16 mouse cellular contexts compared by ENCODE assay signal in the genomic region with DNA sequence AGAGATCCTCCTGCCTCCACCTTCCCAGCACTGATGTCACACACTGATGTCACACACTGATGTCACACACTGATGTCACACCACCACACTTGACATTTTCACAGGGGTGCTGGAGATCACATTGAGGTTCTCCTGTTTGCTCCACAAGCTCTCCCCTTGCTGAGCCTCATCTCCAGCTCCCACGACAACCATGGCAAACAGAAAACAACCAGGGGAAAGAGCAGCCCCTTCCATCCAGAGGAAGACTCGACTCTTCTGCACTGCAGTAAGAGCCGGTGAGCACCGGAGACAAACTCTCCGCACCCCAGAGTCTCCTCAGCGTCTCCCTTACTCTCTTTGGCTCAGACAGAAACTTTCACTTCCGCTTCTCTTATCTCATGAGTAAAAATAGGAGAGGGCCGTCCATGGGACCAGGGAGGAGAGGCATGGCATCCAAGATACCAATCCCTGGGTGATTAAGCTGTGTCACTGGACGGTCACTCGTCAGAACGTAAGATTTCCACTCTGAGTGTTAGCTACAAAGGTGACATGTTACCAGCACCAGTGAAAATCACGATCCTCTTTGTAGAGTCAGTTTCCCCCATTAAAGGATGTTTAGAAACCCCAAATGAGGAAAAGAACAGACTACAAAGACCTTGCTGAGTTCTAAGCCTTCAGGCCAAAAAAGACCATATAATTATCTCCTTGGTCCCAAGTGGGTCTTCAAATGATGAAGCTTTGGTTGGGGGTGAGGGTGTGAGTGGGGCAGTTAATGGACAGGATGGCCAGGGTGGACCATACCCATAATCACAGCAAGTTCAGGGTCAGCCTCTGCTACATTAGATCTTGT.
A peak's percentile ranks its signal among the peaks of the same experiment; 100 is the strongest.
DNase-seq lines count a peak whose midpoint lies in the region; ATAC-seq and TF ChIP-seq lines count a peak whose summit lies in the region.
"Had no signal": no experiment of that assay in that cellular context is flagged by ENCODE, and none has a peak within 500 bp of the region (broad histone marks: within the 10 kb centered on the region; RNA-seq: fewer than 3 reads in every experiment).

No protein-coding gene starts in this region.

- no peaks in the 10 kb centered on the region for H3K27me3 ChIP-seq in heart, embryonic 10.5 days (ENCODE audit: insufficient read depth, poor library complexity, severe bottlenecking)
- H3K27me3 ChIP-seq in G1E (ENCODE audit: insufficient read depth, low read length) = peaks cover 3% of the 10 kb centered on the region; the same call in 1 of the 2 replicates
- H3K27me3 ChIP-seq in midbrain, embryonic 14.5 days (ENCODE audit: control insufficient read depth, insufficient read depth, low read length) = no peaks in the 10 kb centered on the region
- H3K27me3 ChIP-seq: embryonic facial prominence, embryonic 15.5 days; neural tube, embryonic 13.5 days; stomach, embryonic 15.5 days had no signal

- no peaks in the 10 kb centered on the region for H3K36me3 ChIP-seq in heart, embryonic 10.5 days
- no peaks in the 10 kb centered on the region for H3K36me3 ChIP-seq in G1E (replicated peaks)
- no peaks in the 10 kb centered on the region for H3K36me3 ChIP-seq in midbrain, embryonic 14.5 days (ENCODE audit: control insufficient read depth, insufficient read depth, low read length)
- H3K36me3 ChIP-seq: embryonic facial prominence, embryonic 15.5 days; neural tube, embryonic 13.5 days; stomach, embryonic 15.5 days had no signal

- peaks cover 76% of the 10 kb centered on the region for H3K4me1 ChIP-seq in heart, embryonic 10.5 days
- H3K4me1 ChIP-seq in G1E (ENCODE audit: insufficient read depth, low read depth, low read length) = peaks cover 54% of the 10 kb centered on the region
- H3K4me1 ChIP-seq in olfactory bulb, adult 2 months (ENCODE audit: control insufficient read depth, insufficient read depth, low read length) = peaks cover 10% of the 10 kb centered on the region
- no peaks in the 10 kb centered on the region for H3K4me1 ChIP-seq in midbrain, embryonic 14.5 days (ENCODE audit: control insufficient read depth, insufficient read depth, low read length)

- intact Hi-C loops in heart, postnatal 25 days (cut with DNase I) = loop anchor here (5.0 kb wide), 1 partner anchor 81 kb away; no protein-coding TSS in a partner anchor

- TF ChIP-seq CTCF in G1E (IDR thresholded peaks at IDR 0.05; ENCODE audit: low read depth, low read length) = no peak
- no peak for TF ChIP-seq CTCF in olfactory bulb, adult 2 months (IDR thresholded peaks at IDR 0.05; ENCODE audit: insufficient read depth, low read depth, low read length)

- H3K4me3 ChIP-seq in heart, embryonic 10.5 days = peak overlapping the region; percentile 47
- H3K4me3 ChIP-seq in G1E (ENCODE audit: low read depth, low read length) = peak overlapping the region; percentile 16; the same call in 1 of the 2 replicates
- no peak overlapping the region for H3K4me3 ChIP-seq in olfactory bulb, adult 2 months (ENCODE audit: insufficient read depth, low read depth, low read length)
- no peak overlapping the region for H3K4me3 ChIP-seq in midbrain, embryonic 14.5 days (replicated peaks; ENCODE audit: low read depth, low read length)
- H3K4me3 ChIP-seq: embryonic facial prominence, embryonic 15.5 days; neural tube, embryonic 13.5 days; stomach, embryonic 15.5 days had no signal

- no peak overlapping the region for H3K9ac ChIP-seq in midbrain, embryonic 14.5 days (replicated peaks; ENCODE audit: low read length)
- H3K9ac ChIP-seq: embryonic facial prominence, embryonic 15.5 days; neural tube, embryonic 13.5 days; stomach, embryonic 15.5 days had no signal

- peak overlapping the region; percentile 81 for H3K27ac ChIP-seq in heart, embryonic 10.5 days
- peak overlapping the region; percentile 36; the same call in 1 of the 2 replicates for H3K27ac ChIP-seq in olfactory bulb, adult 2 months (ENCODE audit: insufficient read depth, low read depth, low read length)
- H3K27ac ChIP-seq in midbrain, embryonic 14.5 days (replicated peaks; ENCODE audit: low read depth, low read length) = no peak overlapping the region
- H3K27ac ChIP-seq: embryonic facial prominence, embryonic 15.5 days; kidney, postnatal 0 days; neural tube, embryonic 13.5 days; stomach, embryonic 15.5 days had no signal

- DNase-seq in heart, embryonic 10.5 days (ENCODE audit: low spot score) = no peak
- DNase-seq in heart, postnatal 25 days (ENCODE audit: low spot score) = no peak
- peak; percentile 8 for DNase-seq in G1E (ENCODE audit: low spot score)
- no peak for DNase-seq in midbrain, embryonic 14.5 days
- DNase-seq in gastrocnemius, adult 8-10 months (ENCODE audit: low spot score in 2 of 2) = no peak
- DNase-seq in testis, postnatal 10 days (ENCODE audit: low spot score) = no peak
- DNase-seq: adrenal gland, adult 8-10 months; cerebellum, adult 9-10 months; gastrocnemius, postnatal 14 days; lung, postnatal 10 days had no signal

- TF ChIP-seq POLR2A in olfactory bulb, adult 2 months (IDR thresholded peaks at IDR 0.05; ENCODE audit: insufficient read depth, low read depth, low read length) = no peak

- WGBS in heart, embryonic 10.5 days = 21% methylated on average over 12 of the region's 12 CpGs
- WGBS in olfactory bulb, adult 2 months = 83% methylated on average over 12 of the region's 12 CpGs
- 88% methylated on average over 12 of the region's 12 CpGs for WGBS in midbrain, embryonic 14.5 days

- H3K9me3 ChIP-seq in heart, embryonic 10.5 days = no peaks in the 10 kb centered on the region
- peaks cover 20% of the 10 kb centered on the region for H3K9me3 ChIP-seq in G1E (replicated peaks)
- no peaks in the 10 kb centered on the region for H3K9me3 ChIP-seq in midbrain, embryonic 14.5 days (ENCODE audit: control insufficient read depth, low read length)
- H3K9me3 ChIP-seq: embryonic facial prominence, embryonic 15.5 days; neural tube, embryonic 13.5 days; stomach, embryonic 15.5 days had no signal

- no peak overlapping the region for H3K4me2 ChIP-seq in midbrain, embryonic 14.5 days (ENCODE audit: low read length)
- H3K4me2 ChIP-seq: embryonic facial prominence, embryonic 15.5 days; neural tube, embryonic 13.5 days; stomach, embryonic 15.5 days had no signal

- peak; percentile 37 for ATAC-seq in G1E (ENCODE audit: extremely low read depth, insufficient number of reproducible peaks, low FRiP score, poor library complexity, severe bottlenecking)
- peak; percentile 57 for ATAC-seq in inflammation-experienced regulatory T-cells, adult 6 months
- no peak for ATAC-seq in midbrain, embryonic 14.5 days (ENCODE audit: low FRiP score, low TSS enrichment)

Comparison
In these comparisons a context has a peak if more than half of its experiments do, and no peak if none do; other contexts are left out.
1. H3K4me3 ChIP-seq: peak in heart, embryonic 10.5 days (single experiment) and G1E (single experiment); none in olfactory bulb, adult 2 months (single experiment) and midbrain, embryonic 14.5 days (single experiment).